Mouse (Mus musculus): ENCODE data around the gene Plpp7. TPM values are rescaled to one million over a fixed set of nuclear protein-coding genes. Genes with fewer than 3 reads are reported as not detected.
A peak's percentile ranks its signal among the peaks of the same experiment; 100 is the strongest.

The Plpp7 gene
- total RNA-seq, 2 experiments from 2014 or later = 105 to 121 TPM

- DNase-seq (ENCODE audit: low spot score) = no peak
These were observed 26.3 kb upstream of the Plpp7 start for GRCm38 (mm10) chr2:32068811-32069607.

GRCm38 (mm10) chr2:32070747-32071146 lies 24.6 kb upstream of the Plpp7 start:
- DNase-seq (ENCODE audit: low spot score) = no peak

GRCm38 (mm10) chr2:32074404-32074803 lies 20.9 kb upstream of the Plpp7 start:
- DNase-seq (ENCODE audit: low spot score) = no peak

DNA sequence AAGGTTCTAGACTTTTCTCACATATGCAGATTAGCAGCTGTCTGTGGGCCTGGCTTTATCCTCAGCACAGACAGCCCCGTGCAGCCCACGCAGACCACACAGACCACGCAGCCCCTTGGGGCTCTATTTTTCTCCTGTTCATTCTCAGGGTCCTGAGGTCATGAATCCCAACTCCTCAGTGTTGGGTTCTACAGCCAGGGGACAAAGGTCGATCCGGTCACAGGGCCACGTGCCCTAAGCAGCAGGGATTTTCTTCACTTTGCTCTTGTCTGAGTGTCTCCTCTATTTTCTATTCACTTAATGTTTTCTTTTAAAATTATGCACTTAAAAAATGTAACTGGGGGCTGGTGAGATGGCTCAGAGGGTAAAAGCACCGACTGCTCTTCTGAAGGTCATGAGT lies 20.0 kb upstream of the Plpp7 start:
- no peak for DNase-seq (ENCODE audit: low spot score)

GRCm38 (mm10) chr2:32077744-32078143 lies 17.6 kb upstream of the Plpp7 start:
- DNase-seq (ENCODE audit: low spot score) = no peak

- no peak for DNase-seq (ENCODE audit: low spot score)
These were observed 16.8 kb upstream of the Plpp7 start for GRCm38 (mm10) chr2:32078522-32078921.

DNA sequence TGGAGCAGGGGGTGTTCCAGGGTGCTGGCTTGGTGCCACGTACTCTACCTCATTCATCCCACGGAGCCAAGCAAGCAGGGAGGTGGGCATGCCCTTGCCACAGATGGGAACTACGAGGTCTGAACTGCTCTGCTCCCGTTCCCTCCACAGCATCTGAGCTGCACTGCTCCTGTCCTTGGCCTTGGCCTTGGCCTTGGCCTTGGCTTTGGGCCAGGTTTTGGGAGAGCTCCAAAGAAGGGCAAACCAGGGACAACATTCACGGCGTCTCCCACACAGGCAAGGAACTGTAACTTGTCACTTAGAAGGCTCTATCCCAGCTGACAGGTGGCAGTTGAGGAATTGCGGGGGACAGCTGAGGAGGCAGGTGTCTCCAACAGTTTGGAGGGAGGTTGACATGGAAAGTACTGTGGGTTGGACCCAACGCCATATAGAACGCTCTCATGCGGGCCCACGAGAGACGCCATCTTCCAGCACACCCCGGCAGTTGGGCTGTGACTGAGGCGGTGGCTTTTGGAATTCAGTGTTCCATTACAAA lies 16.1 kb upstream of the Plpp7 start:
- DNase-seq (ENCODE audit: low spot score) = no peak

DNA sequence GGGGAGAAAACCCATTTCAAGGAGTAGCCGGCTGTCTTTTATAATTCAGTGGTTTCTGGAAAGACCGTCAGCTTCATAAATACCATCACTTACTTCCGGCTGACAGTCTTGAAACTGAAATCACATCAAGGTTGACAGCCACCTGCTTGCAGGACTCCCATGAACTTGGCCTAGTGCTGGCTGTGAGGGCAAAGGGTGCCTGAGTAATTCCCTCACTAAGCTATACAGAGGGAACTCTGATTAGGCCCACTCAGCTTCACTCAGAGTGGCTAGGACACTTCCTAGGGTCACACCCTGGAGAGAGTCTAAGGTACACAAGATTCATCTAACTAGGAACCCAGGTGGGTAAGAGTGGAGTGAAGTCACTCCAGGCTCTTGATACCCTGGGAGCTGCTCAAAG lies 14.6 kb upstream of the Plpp7 start:
- DNase-seq (ENCODE audit: low spot score) = no peak

- DNase-seq (ENCODE audit: low spot score) = no peak
These were observed 13.9 kb upstream of the Plpp7 start for GRCm38 (mm10) chr2:32081296-32081929.

- DNase-seq (ENCODE audit: low spot score) = no peak
These were observed 13.1 kb upstream of the Plpp7 start for GRCm38 (mm10) chr2:32082229-32082628.

DNA sequence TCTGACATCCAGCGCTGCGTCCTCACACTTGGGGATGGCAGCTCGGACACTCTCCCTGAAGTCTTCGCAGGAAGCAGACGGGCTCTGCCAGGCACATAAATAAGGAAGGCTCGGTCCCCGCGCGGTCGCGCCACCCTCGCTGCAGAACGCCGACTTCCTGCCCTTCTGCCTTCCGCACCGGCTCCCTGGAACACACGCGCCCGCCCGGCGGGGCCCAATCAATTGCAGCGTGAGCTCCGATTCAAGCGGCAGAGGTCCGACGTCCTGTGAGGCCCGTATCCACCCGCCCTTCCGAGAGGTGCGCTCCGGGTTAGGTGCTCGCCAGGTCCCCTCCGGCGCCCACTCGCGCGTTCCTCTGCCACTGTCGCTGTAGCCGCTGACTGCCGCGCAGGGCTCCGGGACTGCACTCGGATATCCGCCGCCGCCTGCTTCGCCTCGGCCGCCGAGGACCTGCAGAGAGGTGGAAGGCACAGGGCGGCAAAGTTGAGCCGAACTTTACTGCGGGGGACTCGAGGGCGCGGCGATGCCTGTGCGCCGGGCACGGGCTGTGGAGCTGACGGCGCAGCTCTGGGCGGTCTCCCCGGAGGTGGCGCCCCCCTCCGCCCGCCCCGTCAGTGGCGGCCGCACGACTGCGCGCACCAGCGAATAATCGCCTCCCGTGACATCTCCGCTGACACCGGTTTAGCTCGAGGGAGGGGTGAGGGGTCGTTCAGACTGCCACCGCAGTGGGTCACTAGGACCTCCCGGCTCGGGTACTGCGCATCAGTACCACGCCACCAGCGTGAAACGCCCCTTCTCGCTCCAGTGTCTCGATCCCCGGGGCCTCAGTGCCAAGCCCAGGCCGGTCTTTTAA lies 11.9 kb upstream of the Plpp7 start:
- no peak for DNase-seq (ENCODE audit: low spot score)

GRCm38 (mm10) chr2:32084111-32084871 lies 11.0 kb upstream of the Plpp7 start, which contains the start of gene Fam78a:
Fam78a (minus strand) TSS chr2:32084857.
- no peak for DNase-seq (ENCODE audit: low spot score)

- no peak for DNase-seq (ENCODE audit: low spot score)
These were observed 10.5 kb upstream of the Plpp7 start for GRCm38 (mm10) chr2:32084872-32085199.

DNA sequence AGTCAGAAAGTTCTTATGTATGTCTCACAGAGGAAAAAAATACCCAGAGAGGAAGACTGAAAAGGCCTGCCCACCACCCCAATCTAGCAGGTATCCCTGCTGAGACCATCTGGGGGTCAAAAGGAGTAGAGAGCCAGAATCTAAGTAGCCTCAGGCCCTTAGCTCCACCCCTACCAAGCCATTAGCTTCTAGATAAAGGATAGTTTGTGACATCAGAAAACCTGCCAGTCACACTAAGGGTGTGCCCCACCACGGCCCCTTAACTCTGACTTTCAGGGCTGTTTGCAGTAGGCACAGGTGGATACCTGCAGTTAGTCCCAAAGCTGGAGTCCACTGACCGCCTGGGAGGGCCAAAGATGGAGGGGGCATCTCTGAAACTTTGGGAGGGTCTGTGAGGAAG lies 10.1 kb upstream of the Plpp7 start:
- DNase-seq (ENCODE audit: low spot score) = no peak

- DNase-seq (ENCODE audit: low spot score) = peak; percentile 50
These were observed 7.7 kb upstream of the Plpp7 start for GRCm38 (mm10) chr2:32087606-32088005.

DNA sequence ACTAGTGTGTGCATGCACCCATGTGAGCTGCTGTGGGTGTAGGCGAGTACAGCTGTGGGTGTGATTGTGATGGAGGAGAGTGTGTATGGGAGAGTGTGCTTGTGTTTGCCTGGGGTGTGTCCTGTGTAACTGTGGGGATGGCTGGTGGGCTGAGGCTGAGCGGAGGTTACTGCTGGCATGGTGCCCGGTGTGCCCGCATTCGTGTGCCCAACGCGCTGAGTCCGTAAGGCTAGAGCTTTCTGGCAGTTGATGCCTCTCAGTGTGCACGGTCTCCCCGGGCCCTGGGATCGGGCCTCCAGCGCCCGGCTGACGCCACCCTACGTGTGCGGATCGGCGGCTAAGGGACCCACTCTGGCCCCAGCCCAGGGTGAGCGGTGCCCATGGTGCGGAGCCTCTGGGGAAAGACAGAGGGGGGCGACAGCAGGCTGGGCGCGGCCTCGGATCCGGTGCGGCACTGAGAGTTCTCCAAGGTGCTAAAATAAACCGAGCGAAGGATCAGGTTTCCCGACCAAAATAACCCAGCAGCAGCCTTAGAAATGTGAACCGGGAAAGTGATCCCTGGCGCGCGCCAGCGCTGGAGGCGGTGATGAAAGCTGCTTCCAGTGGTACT lies 6.9 kb upstream of the Plpp7 start:
- peak; percentile 89 for DNase-seq (ENCODE audit: low spot score)

GRCm38 (mm10) chr2:32089606-32090005 lies 5.7 kb upstream of the Plpp7 start:
- DNase-seq (ENCODE audit: low spot score) = no peak

GRCm38 (mm10) chr2:32090145-32090544 lies 5.2 kb upstream of the Plpp7 start:
- no peak for DNase-seq (ENCODE audit: low spot score)

DNA sequence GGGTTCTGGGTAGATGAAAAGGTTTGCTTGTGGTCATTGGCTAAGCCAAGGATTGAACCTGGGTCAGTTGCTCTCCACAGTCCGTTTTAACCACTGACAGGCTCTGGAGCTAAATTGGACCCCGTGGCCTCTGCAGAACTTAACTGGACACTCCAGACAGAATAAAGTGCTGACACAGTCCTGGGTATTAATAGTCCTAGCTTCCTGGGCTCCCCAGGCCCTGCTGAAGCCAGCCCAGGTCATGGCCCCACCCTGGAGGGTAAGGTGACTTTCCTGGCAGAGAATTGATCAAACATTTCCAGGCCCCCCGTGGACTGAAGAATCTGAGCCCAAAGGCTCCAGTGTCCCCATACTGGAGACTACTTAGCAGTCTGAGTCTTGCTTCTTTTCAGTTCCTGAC lies 3.4 kb upstream of the Plpp7 start:
- peak; percentile 85 for DNase-seq (ENCODE audit: low spot score)

DNA sequence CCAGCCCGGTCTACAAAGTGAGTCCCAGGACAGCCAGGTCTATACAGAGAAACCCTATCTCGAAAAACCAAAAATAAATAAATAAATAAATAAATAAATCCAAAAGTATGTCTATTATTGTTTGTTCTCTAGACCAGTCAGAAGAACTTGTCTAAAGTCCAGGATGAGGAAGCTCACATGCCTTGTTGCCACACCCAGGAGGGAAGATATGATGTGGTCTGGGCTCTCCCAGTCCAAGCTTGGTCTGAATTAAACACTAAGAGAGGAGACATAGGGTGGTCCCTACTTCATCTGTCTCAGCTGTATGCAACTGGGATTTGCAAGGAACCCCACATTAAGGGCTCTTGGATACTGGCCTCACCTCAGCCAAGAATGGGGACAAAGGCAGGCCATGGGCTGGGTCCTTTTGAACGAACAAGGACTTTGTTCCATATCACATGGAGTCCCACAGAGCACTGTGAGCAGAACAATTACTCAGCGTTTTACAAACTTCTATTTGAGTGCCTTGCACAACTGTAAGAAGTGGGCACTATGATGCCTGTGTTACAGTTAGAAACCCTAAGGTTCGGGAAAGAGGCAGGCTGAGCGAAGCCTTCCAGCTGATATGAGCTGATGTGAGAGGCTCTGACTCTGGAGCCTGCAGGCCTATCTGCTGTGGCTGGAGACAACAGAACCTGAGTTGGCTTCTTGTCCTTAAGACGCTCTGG lies 1.2 kb upstream of the Plpp7 start:
- no peak for DNase-seq (ENCODE audit: low spot score)

All from gastrocnemius, adult 18-20 months (tissue).